15 mouse cellular contexts compared by ENCODE assay signal in the genomic region with DNA sequence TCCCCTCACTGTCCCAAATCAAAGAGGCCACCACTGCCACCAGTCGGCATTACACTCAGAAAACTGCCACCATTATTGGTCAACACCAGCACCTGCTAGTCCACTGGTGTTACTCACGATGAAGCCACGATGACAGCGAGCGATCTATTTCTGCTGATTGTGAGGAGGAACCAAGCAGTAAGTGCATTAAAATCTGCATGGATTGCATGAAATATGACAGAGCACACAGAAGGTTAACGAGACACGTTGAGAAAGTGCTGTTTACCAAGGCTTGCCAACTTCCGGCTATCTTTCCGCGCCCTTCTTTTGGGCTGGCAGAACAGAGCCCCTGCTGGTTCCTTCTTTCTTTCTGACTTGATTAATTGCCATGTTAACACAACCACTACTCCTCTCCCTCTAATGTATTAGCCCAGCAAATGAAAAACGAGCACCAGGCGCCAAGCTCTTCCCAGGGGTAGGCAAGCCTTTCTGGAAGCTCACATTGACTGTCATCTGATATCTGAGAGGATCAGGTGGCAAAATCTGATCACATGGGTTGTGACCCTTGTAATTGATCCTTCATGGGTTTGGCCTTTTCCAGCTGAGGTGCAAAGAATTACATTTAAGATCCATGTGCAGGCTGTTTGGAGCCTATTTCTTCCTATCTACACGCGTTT.
DNase-seq lines count a peak whose midpoint lies in the region; ATAC-seq and TF ChIP-seq lines count a peak whose summit lies in the region.
"Had no signal": no experiment of that assay in that cellular context is flagged by ENCODE, and none has a peak within 500 bp of the region (broad histone marks: within the 10 kb centered on the region; RNA-seq: fewer than 3 reads in every experiment).

No protein-coding gene starts in this region.

- 0 out of 2 replicates have a peak, but pooled peaks have one; percentile 66 for ATAC-seq in kidney, embryonic 15.5 days (replicated peaks; ENCODE audit: low FRiP score)
- ATAC-seq in hindbrain, embryonic 14.5 days (ENCODE audit: low FRiP score): 0 out of 2 replicates have a peak, but pooled peaks have one; percentile 46
- no peak for ATAC-seq in midbrain, embryonic 16.5 days
- ATAC-seq: lung, postnatal 0 days had no signal

- H3K27me3 ChIP-seq in kidney, embryonic 15.5 days: no peaks in the 10 kb centered on the region
- H3K27me3 ChIP-seq in kidney, adult 2 months (replicated peaks; ENCODE audit: control insufficient read depth, insufficient read depth, low read length): no peaks in the 10 kb centered on the region
- no peaks in the 10 kb centered on the region for H3K27me3 ChIP-seq in hindbrain, embryonic 14.5 days (ENCODE audit: control insufficient read depth, insufficient read depth, low read length)
- no peaks in the 10 kb centered on the region for H3K27me3 ChIP-seq in midbrain, embryonic 16.5 days (ENCODE audit: control insufficient read depth, insufficient read depth, low read depth, low read length)
- H3K27me3 ChIP-seq: stomach, embryonic 15.5 days had no signal

- no peak for TF ChIP-seq CTCF in kidney, adult 2 months (conservative IDR thresholded peaks at IDR 0.05; ENCODE audit: insufficient read depth, insufficient read length, low read depth, low read length)

- no peak overlapping the region for H3K4me3 ChIP-seq in kidney, embryonic 15.5 days (replicated peaks)
- no peak overlapping the region for H3K4me3 ChIP-seq in kidney, adult 2 months (ENCODE audit: insufficient read depth, low read depth, low read length)
- no peak overlapping the region for H3K4me3 ChIP-seq in hindbrain, embryonic 14.5 days (replicated peaks; ENCODE audit: low read length)
- no peak overlapping the region for H3K4me3 ChIP-seq in midbrain, embryonic 16.5 days (ENCODE audit: low read depth, low read length)
- H3K4me3 ChIP-seq: erythroblast, embryonic 14.5 days; stomach, embryonic 15.5 days had no signal

- no peak overlapping the region for H3K9ac ChIP-seq in kidney, embryonic 15.5 days
- no peak overlapping the region; the same call in 1 of the 2 replicates for H3K9ac ChIP-seq in hindbrain, embryonic 14.5 days
- no peak overlapping the region for H3K9ac ChIP-seq in midbrain, embryonic 16.5 days (ENCODE audit: low read depth, low read length)
- H3K9ac ChIP-seq: stomach, embryonic 15.5 days had no signal

- WGBS in kidney, embryonic 15.5 days: 39% methylated on average over 14 of the region's 14 CpGs
- WGBS in kidney, adult 2 months: 33% methylated on average over 14 of the region's 14 CpGs
- WGBS in hindbrain, embryonic 14.5 days: 40% methylated on average over 14 of the region's 14 CpGs
- 60% methylated on average over 14 of the region's 14 CpGs for WGBS in midbrain, embryonic 16.5 days

- peak overlapping the region; percentile 28; the same call in 1 of the 2 replicates for H3K27ac ChIP-seq in kidney, embryonic 15.5 days
- no peak overlapping the region for H3K27ac ChIP-seq in kidney, adult 2 months (ENCODE audit: insufficient read depth, low read depth, low read length)
- H3K27ac ChIP-seq in hindbrain, embryonic 14.5 days: peak overlapping the region; percentile 82
- peak overlapping the region; percentile 34; the same call in 1 of the 2 replicates for H3K27ac ChIP-seq in midbrain, embryonic 16.5 days (ENCODE audit: low read length)
- H3K27ac ChIP-seq: stomach, embryonic 15.5 days had no signal

- H3K4me1 ChIP-seq in kidney, embryonic 15.5 days: peaks cover 12% of the 10 kb centered on the region; the same call in 1 of the 2 replicates
- H3K4me1 ChIP-seq in kidney, adult 2 months (ENCODE audit: control insufficient read depth, insufficient read depth, low read length): no peaks in the 10 kb centered on the region
- peaks cover 21% of the 10 kb centered on the region for H3K4me1 ChIP-seq in hindbrain, embryonic 14.5 days (replicated peaks; ENCODE audit: control insufficient read depth, insufficient read depth, low read length)
- peaks cover 8% of the 10 kb centered on the region for H3K4me1 ChIP-seq in midbrain, embryonic 16.5 days (ENCODE audit: control insufficient read depth, insufficient read depth, low read length)
- H3K4me1 ChIP-seq: stomach, embryonic 15.5 days had no signal

- H3K9me3 ChIP-seq in kidney, embryonic 15.5 days (replicated peaks): peaks cover 7% of the 10 kb centered on the region; the same call in 1 of the 2 replicates
- peaks cover 13% of the 10 kb centered on the region for H3K9me3 ChIP-seq in hindbrain, embryonic 14.5 days (ENCODE audit: control insufficient read depth, low read length)
- peaks cover 7% of the 10 kb centered on the region; the same call in 1 of the 2 replicates for H3K9me3 ChIP-seq in midbrain, embryonic 16.5 days (replicated peaks; ENCODE audit: control insufficient read depth, low read length, poor library complexity, severe bottlenecking)
- H3K9me3 ChIP-seq: stomach, embryonic 15.5 days had no signal

- TF ChIP-seq POLR2A in kidney, adult 2 months (IDR thresholded peaks at IDR 0.05; ENCODE audit: low read depth, low read length): no peak

- peak overlapping the region; percentile 31 for H3K4me2 ChIP-seq in kidney, embryonic 15.5 days
- no peak overlapping the region for H3K4me2 ChIP-seq in hindbrain, embryonic 14.5 days (replicated peaks)
- no peak overlapping the region for H3K4me2 ChIP-seq in midbrain, embryonic 16.5 days (ENCODE audit: low read length)
- H3K4me2 ChIP-seq: stomach, embryonic 15.5 days had no signal

- no peak for DNase-seq in kidney, adult 2 months
- peak; percentile 65 for DNase-seq in embryo, embryonic 11 days
- DNase-seq in hindbrain, embryonic 14.5 days (ENCODE audit: low spot score): no peak
- no peak for DNase-seq in cerebellum, adult 9-11 months
- DNase-seq in thymus, adult 18-20 months: no peak
- no peak for DNase-seq in layer of hippocampus, adult 9-11 months
- DNase-seq: cerebellum, adult 2 months; heart, postnatal 36 days; kidney, postnatal 36 days; liver had no signal

- H3K36me3 ChIP-seq in kidney, embryonic 15.5 days: peaks cover 12% of the 10 kb centered on the region
- no peaks in the 10 kb centered on the region for H3K36me3 ChIP-seq in kidney, adult 2 months (ENCODE audit: control insufficient read depth, insufficient read depth, low read length)
- no peaks in the 10 kb centered on the region for H3K36me3 ChIP-seq in hindbrain, embryonic 14.5 days (replicated peaks; ENCODE audit: control insufficient read depth, insufficient read depth)
- H3K36me3 ChIP-seq in midbrain, embryonic 16.5 days (ENCODE audit: control insufficient read depth, insufficient read depth, low read length): no peaks in the 10 kb centered on the region
- H3K36me3 ChIP-seq: stomach, embryonic 15.5 days had no signal
